Mouse (Mus musculus) heart, adult 2 months (tissue): Measurements from ENCODE around the gene Gm10803.

Experiments
- EP300 ChIP-seq: fragments of 200-500 bp; IDR thresholded peaks from 2 replicates; pipeline ENCODE4 v1.6.1; 2011; ENCODE audit warnings: low read depth, low read length, control low read depth; ENCODE audit not compliant: insufficient read depth
- POLR2A ChIP-seq: fragments of 200-500 bp; IDR thresholded peaks from 2 replicates; pipeline ENCODE4 v1.6.1; 2011; ENCODE audit warnings: mild to moderate bottlenecking, low read depth, low read length, control low read depth; ENCODE audit not compliant: insufficient read depth

GRCm38 (mm10) chr2:93529602-93530001, 30.8 kb upstream of the Gm10803 start:
- TF ChIP-seq EP300 (no peak), POLR2A (no peak)
